Mouse (Mus musculus) heart, adult 18-20 months (tissue): ENCODE data around the gene Gpnmb. TPM values are rescaled to one million over a fixed set of nuclear protein-coding genes. Genes with fewer than 3 reads are reported as not detected.

Experiments
- DNase-seq, 2 experiments: peaks; one replicate each; pipeline ENCODE4 v3.0.0; 2021 to 2022; ENCODE audit warnings: mixed read lengths in 1 of 2
- total RNA-seq, 2 experiments: library from RNA; stranded (reverse); gene quantifications; 2 replicates each; pipeline ENCODE4 v1.2.3; 2021

Gene Gpnmb
- total RNA-seq, 2 experiments from 2014 or later = 0.89 to 1.7 TPM

GRCm38 (mm10) chr6:49096933-49097461 lies 60.7 kb downstream of the Gpnmb start:
- peak; percentile 89 to 92 for DNase-seq

- peak; percentile 33 to 45 for DNase-seq
Measured at GRCm38 (mm10) chr6:49097596-49098110, 61.3 kb downstream of the Gpnmb start.

GRCm38 (mm10) chr6:49099086-49099485 lies 62.7 kb downstream of the Gpnmb start:
- no peak for DNase-seq

GRCm38 (mm10) chr6:49106746-49107500 lies 70.6 kb downstream of the Gpnmb start:
- DNase-seq = no peak

- no peak for DNase-seq
Measured at GRCm38 (mm10) chr6:49109196-49109595, 72.8 kb downstream of the Gpnmb start.

GRCm38 (mm10) chr6:49113895-49114294 lies 77.5 kb downstream of the Gpnmb start:
- no peak for DNase-seq

GRCm38 (mm10) chr6:49114457-49114856 lies 78.1 kb downstream of the Gpnmb start:
- no peak for DNase-seq

GRCm38 (mm10) chr6:49115550-49115949 lies 79.2 kb downstream of the Gpnmb start:
- DNase-seq = no peak

- no peak for DNase-seq
Measured at GRCm38 (mm10) chr6:49116241-49116640, 79.9 kb downstream of the Gpnmb start.

- DNase-seq = no peak
Measured at GRCm38 (mm10) chr6:49118446-49118845, 82.1 kb downstream of the Gpnmb start.

- peak in 1 of 2 experiments; percentile 13 for DNase-seq
Measured at GRCm38 (mm10) chr6:49119462-49120135, 83.3 kb downstream of the Gpnmb start.

GRCm38 (mm10) chr6:49120370-49120769 lies 84.0 kb downstream of the Gpnmb start:
- DNase-seq = no peak

Other genes with a start within 250 kb of the Gpnmb start
- gene Tmem176a, start 195.6 kb upstream of the Gpnmb start, total RNA-seq = 10 to 100 TPM; 14.7 to 20.6 TPM
- gene Tmem176b, start 195.1 kb upstream of the Gpnmb start, total RNA-seq = 10 to 100 TPM; 39.3 to 54.1 TPM
- not detected for gene Aoc1, start 163.7 kb upstream of the Gpnmb start, total RNA-seq
- not detected for gene 1600015I10Rik, start 106.7 kb upstream of the Gpnmb start, total RNA-seq
- gene Doxl2, start 61.6 kb upstream of the Gpnmb start, total RNA-seq = not detected
- gene Svs1, start 49.7 kb upstream of the Gpnmb start, total RNA-seq = not detected
- gene Malsu1, start 37.2 kb downstream of the Gpnmb start, total RNA-seq = 10 to 100 TPM; 40.5 to 45.0 TPM
- not detected for gene Igf2bp3, start 178.4 kb downstream of the Gpnmb start, total RNA-seq
- 10 to 100 TPM; 26.2 to 29.9 TPM for gene Tra2a, start 227.5 kb downstream of the Gpnmb start, total RNA-seq